Mouse (Mus musculus) embryonic facial prominence, embryonic 14.5 days (tissue): ENCODE results near the gene Dpysl4. TPM values are rescaled to one million over a fixed set of nuclear protein-coding genes. Genes with fewer than 3 reads are reported as not detected.
A peak's percentile ranks its signal among the peaks of the same experiment; 100 is the strongest.

Source experiments
- ATAC-seq: fragments of 200-750 bp; cut with Nextera tagmentation; 2 replicates; pipeline ENCODE4 v1.8.0; 2017; ENCODE audit warnings: low read depth, moderate number of reproducible peaks, moderate TSS enrichment
- DNase-seq: peaks from one replicate; pipeline ENCODE4 v3.0.0-alpha.2; 2015; ENCODE audit warnings: low spot score
- H3K27ac ChIP-seq: fragments of 300-500 bp; sonication (generic); replicated peaks from 2 replicates; pipeline ENCODE4 v1.5.1; 2014; ENCODE audit warnings: low read depth, mild to moderate bottlenecking, low read length, moderate library complexity
- H3K27me3 ChIP-seq: fragments of 300-500 bp; sonication (generic); replicated peaks from 2 replicates; pipeline ENCODE4 v1.6.1; 2014; ENCODE audit warnings: low read length; ENCODE audit not compliant: control insufficient read depth, insufficient read depth
- H3K36me3 ChIP-seq: fragments of 300-500 bp; sonication (generic); 2 replicates; pipeline ENCODE4 v1.6.1; 2014; ENCODE audit warnings: low read length, mixed read lengths; ENCODE audit not compliant: control insufficient read depth, insufficient read depth
- H3K4me1 ChIP-seq: fragments of 300-500 bp; sonication (generic); 2 replicates; pipeline ENCODE4 v1.6.1; 2014; ENCODE audit warnings: antibody characterized with exemption, low read length; ENCODE audit not compliant: control insufficient read depth, insufficient read depth
- H3K4me2 ChIP-seq: fragments of 300-500 bp; sonication (generic); 2 replicates; pipeline ENCODE4 v1.6.1; 2014; ENCODE audit warnings: low read depth, mild to moderate bottlenecking, low read length, moderate library complexity, mixed read lengths
- H3K4me3 ChIP-seq: fragments of 300-500 bp; sonication (generic); 2 replicates; pipeline ENCODE4 v1.5.1; 2014; ENCODE audit warnings: low read depth, mild to moderate bottlenecking, low read length
- H3K9ac ChIP-seq: fragments of 300-500 bp; sonication (generic); 2 replicates; pipeline ENCODE4 v1.6.1; 2014; ENCODE audit warnings: low read depth, mild to moderate bottlenecking, low read length, moderate library complexity, mixed read lengths
- H3K9me3 ChIP-seq: fragments of 300-500 bp; sonication (generic); 2 replicates; pipeline ENCODE4 v1.6.1; 2016; ENCODE audit warnings: low read length; ENCODE audit not compliant: control insufficient read depth
- WGBS: fragments of 180-500 bp; shearing (Covaris S2); extraction: QIAGEN DNeasy Blood & Tissue Kit; methylation state at CpG from one replicate; pipeline ENCODE4 v1.1.7; 2014; 5-methylcytosine and 5-hydroxymethylcytosine counted together
- polyA plus RNA-seq: library from polyadenylated mRNA; unstranded; fragments of >200 nt; fragmentation: Nextera tagmentation; extraction: Ambion mirVana; gene quantifications from 2 replicates; pipeline ENCODE4 v1.2.1, GENCODE M21; 2014

Gene Dpysl4
- polyA plus RNA-seq, result 19.8 and 28.3 TPM in 2 replicates

- Histone ChIP-seq H3K27me3 (peaks cover 4% of the 10 kb centered on the region), H3K27ac (no peak within 1 kb of the TSS; the same call in 1 of the 2 replicates), H3K4me2 (peak within 1 kb of the TSS; percentile 85), H3K4me3 (peak within 1 kb of the TSS; percentile 68), H3K4me1 (peaks cover 11% of the 10 kb centered on the region; the same call in 1 of the 2 replicates), H3K9me3 (no peaks in the 10 kb centered on the region), H3K36me3 (peaks cover 11% of the 10 kb centered on the region; the same call in 1 of the 2 replicates), H3K9ac (peak within 1 kb of the TSS; percentile 80)
- 11% methylated on average over 23 of the region's 32 CpGs for WGBS
- peak; percentile 93 for DNase-seq
- peak; percentile 83 for ATAC-seq
These were observed at the start of gene Dpysl4 for GRCm38 (mm10) chr7:139085629-139086194. Dpysl4 (plus strand) TSS chr7:139086001.

- WGBS, result 46% methylated on average over 4 of the region's 4 CpGs
These were observed 22.4 kb upstream of the Dpysl4 start for GRCm38 (mm10) chr7:139063406-139063805.

GRCm38 (mm10) chr7:139068182-139068623 lies 17.6 kb upstream of the Dpysl4 start:
- H3K9me3 ChIP-seq, result no peaks in the 10 kb centered on the region
- H3K27ac ChIP-seq, result no peak overlapping the region
- no peak overlapping the region for H3K4me2 ChIP-seq
- no peaks in the 10 kb centered on the region for H3K36me3 ChIP-seq
- WGBS, result 0% methylated on average over 2 of the region's 2 CpGs
- DNase-seq (peak; percentile 82), ATAC-seq (peak; percentile 80)
- H3K4me3 ChIP-seq, result no peak overlapping the region
- no peak overlapping the region for H3K9ac ChIP-seq
- 0 out of 2 replicates have a peak, but pooled peaks cover 3% of the 10 kb centered on the region for H3K27me3 ChIP-seq
- no peaks in the 10 kb centered on the region for H3K4me1 ChIP-seq

More at GRCm38 (mm10) chr7:139063406-139063805, 22.4 kb upstream of the Dpysl4 start:
- Histone ChIP-seq H3K4me3 (no peak overlapping the region), H3K27me3 (0 out of 2 replicates have a peak, but pooled peaks cover 3% of the 10 kb centered on the region), H3K36me3 (no peaks in the 10 kb centered on the region), H3K9me3 (no peaks in the 10 kb centered on the region), H3K4me2 (no peak overlapping the region), H3K9ac (no peak overlapping the region), H3K27ac (no peak overlapping the region), H3K4me1 (no peaks in the 10 kb centered on the region)
- DNase-seq, result no peak
- ATAC-seq, result no peak

- Histone ChIP-seq H3K9me3 (no peaks in the 10 kb centered on the region), H3K4me2 (no peak overlapping the region), H3K4me3 (no peak overlapping the region), H3K4me1 (peaks cover 14% of the 10 kb centered on the region), H3K27ac (no peak overlapping the region), H3K9ac (no peak overlapping the region), H3K27me3 (no peaks in the 10 kb centered on the region), H3K36me3 (no peaks in the 10 kb centered on the region)
- no peak for ATAC-seq
- no peak for DNase-seq
- WGBS, result 45% methylated on average over 6 of the region's 6 CpGs
These were observed 11.6 kb upstream of the Dpysl4 start for GRCm38 (mm10) chr7:139074189-139074588.

- Histone ChIP-seq H3K36me3 (no peaks in the 10 kb centered on the region), H3K9ac (no peak overlapping the region), H3K9me3 (no peaks in the 10 kb centered on the region), H3K4me3 (no peak overlapping the region), H3K4me1 (peaks cover 15% of the 10 kb centered on the region), H3K4me2 (no peak overlapping the region), H3K27ac (no peak overlapping the region), H3K27me3 (no peaks in the 10 kb centered on the region)
- 40% methylated on average over 14 of the region's 14 CpGs for WGBS
- ATAC-seq (peak; percentile 62; the same call in 1 of the 2 replicates), DNase-seq (peak; percentile 57)
These were observed 10.6 kb upstream of the Dpysl4 start for GRCm38 (mm10) chr7:139075054-139075794.

- Histone ChIP-seq H3K36me3 (no peaks in the 10 kb centered on the region), H3K9me3 (no peaks in the 10 kb centered on the region), H3K4me1 (peaks cover 15% of the 10 kb centered on the region), H3K4me2 (no peak overlapping the region), H3K27me3 (no peaks in the 10 kb centered on the region), H3K27ac (0 out of 2 replicates have a peak overlapping the region, but pooled peaks have one; percentile 22), H3K9ac (no peak overlapping the region), H3K4me3 (no peak overlapping the region)
- ATAC-seq (peak; percentile 65), DNase-seq (peak; percentile 81)
- 11% methylated on average over 7 of the region's 7 CpGs for WGBS
These were observed 8.5 kb upstream of the Dpysl4 start for GRCm38 (mm10) chr7:139077283-139077682.

GRCm38 (mm10) chr7:139078181-139078580 lies 7.6 kb upstream of the Dpysl4 start:
- WGBS, result 53% methylated on average over 6 of the region's 6 CpGs
- H3K4me3 ChIP-seq, result no peak overlapping the region
- H3K27ac ChIP-seq, result no peak overlapping the region
- peak; percentile 28; the same call in 1 of the 2 replicates for ATAC-seq
- peaks cover 15% of the 10 kb centered on the region for H3K4me1 ChIP-seq
- H3K4me2 ChIP-seq, result no peak overlapping the region
- H3K27me3 ChIP-seq, result no peaks in the 10 kb centered on the region
- peak; percentile 79 for DNase-seq
- no peak overlapping the region for H3K9ac ChIP-seq
- no peaks in the 10 kb centered on the region for H3K9me3 ChIP-seq
- no peaks in the 10 kb centered on the region for H3K36me3 ChIP-seq

GRCm38 (mm10) chr7:139079141-139079540 lies 6.7 kb upstream of the Dpysl4 start:
- no peaks in the 10 kb centered on the region for H3K36me3 ChIP-seq
- no peak for DNase-seq
- no peak overlapping the region for H3K9ac ChIP-seq
- WGBS, result 56% methylated on average over 7 of the region's 7 CpGs
- H3K4me1 ChIP-seq, result peaks cover 15% of the 10 kb centered on the region
- no peak overlapping the region for H3K4me2 ChIP-seq
- no peak for ATAC-seq
- H3K27ac ChIP-seq, result no peak overlapping the region
- H3K4me3 ChIP-seq, result no peak overlapping the region
- H3K9me3 ChIP-seq, result no peaks in the 10 kb centered on the region
- H3K27me3 ChIP-seq, result no peaks in the 10 kb centered on the region
